Mouse (Mus musculus): ENCODE results near the gene Cbx6. TPM values are rescaled to one million over a fixed set of nuclear protein-coding genes. Genes with fewer than 3 reads are reported as not detected.
"Not testable (repeated sequence)": the region's sequence is repeated elsewhere in the genome, so short reads cannot be mapped to it uniquely, and the experiment has no call there.

Cbx6 gene
- polyA plus RNA-seq, 1 experiment from 2014 or later, result 15.7 TPM

DNA sequence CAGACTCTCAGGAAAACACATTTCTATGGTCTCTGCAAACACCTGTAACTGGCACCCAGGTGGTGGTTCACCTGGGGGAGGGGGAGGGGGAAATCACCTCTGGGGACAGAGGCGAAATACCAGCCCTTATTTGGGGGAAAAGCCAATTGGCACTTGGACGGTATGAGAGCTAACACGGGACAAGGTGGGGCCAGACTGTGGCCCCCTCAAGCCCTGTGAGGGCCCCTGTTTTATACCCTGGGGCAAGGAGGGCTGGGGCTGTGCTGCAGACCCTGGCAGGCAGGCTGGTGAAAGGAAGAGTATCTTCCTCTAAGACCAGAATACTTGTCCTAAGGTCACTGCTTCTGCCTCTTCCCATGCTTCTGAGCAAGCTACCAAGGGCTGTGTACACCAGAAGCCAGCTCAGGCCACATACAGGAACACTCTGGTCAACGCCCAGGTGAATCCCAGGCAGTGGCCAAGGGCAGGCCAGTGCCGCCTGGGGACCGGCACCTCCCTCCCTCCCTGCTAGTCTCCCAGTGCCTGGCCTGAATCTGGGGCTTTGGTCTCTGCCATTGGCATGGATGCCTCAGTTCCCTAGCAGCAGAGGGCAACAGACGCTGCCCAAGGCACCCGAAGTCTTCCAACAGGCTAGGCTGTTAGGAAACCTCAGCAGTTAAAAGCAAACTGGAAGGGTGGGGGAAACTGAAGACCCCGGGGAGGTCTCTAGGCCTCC is 8.1 kb downstream of the Cbx6 start:
- H3K9ac ChIP-seq (ENCODE audit: low read depth, low read length), result no peak overlapping the region
- no peak overlapping the region for H3K27ac ChIP-seq (ENCODE audit: low read depth, low read length)
- H3K9me3 ChIP-seq (replicated peaks; ENCODE audit: control insufficient read depth, low read length), result no peaks in the 10 kb centered on the region
- 76% methylated on average over 9 of the region's 9 CpGs for WGBS (ENCODE audit: insufficient replicate concordance)
- no peak overlapping the region for H3K4me3 ChIP-seq (ENCODE audit: low read depth, low read length)
- no peak overlapping the region for H3K4me2 ChIP-seq
- no peak for ATAC-seq (replicated peaks; ENCODE audit: insufficient number of reproducible peaks, low FRiP score, low TSS enrichment)
- H3K4me1 ChIP-seq (ENCODE audit: control insufficient read depth, insufficient read depth, low read length), result peaks cover 20% of the 10 kb centered on the region; the same call in 1 of the 2 replicates
- H3K36me3 ChIP-seq (ENCODE audit: control insufficient read depth, insufficient read depth, low read length), result peaks cover 6% of the 10 kb centered on the region; the same call in 1 of the 2 replicates
- no peaks in the 10 kb centered on the region for H3K27me3 ChIP-seq (ENCODE audit: control insufficient read depth, insufficient read depth, low read length)

DNA sequence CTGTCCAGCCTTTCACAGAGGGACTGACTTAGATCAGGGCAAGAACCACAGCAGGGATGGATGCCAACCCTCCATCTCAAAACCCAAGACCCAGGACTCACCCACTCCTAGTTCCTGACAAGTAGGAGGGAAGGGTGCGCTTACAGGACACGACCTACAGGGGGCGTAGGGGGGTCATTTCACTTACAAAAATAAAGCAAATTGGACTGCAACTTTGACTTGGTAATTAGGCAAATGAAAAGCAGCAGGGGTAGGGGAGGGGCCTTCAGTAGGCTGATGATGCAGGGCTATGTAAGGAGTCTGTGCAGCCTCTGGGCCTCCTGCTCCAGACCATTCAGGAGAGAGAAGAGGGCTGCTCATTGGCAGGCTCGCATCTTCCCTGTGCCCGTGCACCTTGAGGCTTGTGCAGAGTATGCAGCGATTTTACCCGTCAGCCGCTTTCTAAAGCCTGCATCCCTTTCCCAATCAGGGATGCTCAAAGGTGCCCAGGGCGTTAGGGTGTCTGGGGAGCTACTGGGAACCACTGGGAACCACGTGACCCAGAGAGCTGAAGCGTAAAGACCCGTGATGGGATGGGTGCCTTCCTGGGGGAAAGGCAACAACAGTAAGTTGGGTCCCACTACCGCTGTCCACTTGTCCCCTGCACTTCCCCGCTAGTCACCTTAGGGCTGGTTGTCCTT is 9.2 kb downstream of the Cbx6 start:
- Histone ChIP-seq H3K4me2 (no peak overlapping the region), H3K9me3 (replicated peaks; ENCODE audit: control insufficient read depth, low read length) (no peaks in the 10 kb centered on the region), H3K4me3 (ENCODE audit: low read depth, low read length) (no peak overlapping the region), H3K9ac (ENCODE audit: low read depth, low read length) (no peak overlapping the region), H3K36me3 (ENCODE audit: control insufficient read depth, insufficient read depth, low read length) (peaks cover 6% of the 10 kb centered on the region; the same call in 1 of the 2 replicates), H3K27me3 (ENCODE audit: control insufficient read depth, insufficient read depth, low read length) (no peaks in the 10 kb centered on the region), H3K27ac (ENCODE audit: low read depth, low read length) (no peak overlapping the region), H3K4me1 (ENCODE audit: control insufficient read depth, insufficient read depth, low read length) (peaks cover 20% of the 10 kb centered on the region; the same call in 1 of the 2 replicates)
- ATAC-seq (replicated peaks; ENCODE audit: insufficient number of reproducible peaks, low FRiP score, low TSS enrichment), result no peak
- 55% methylated on average over 14 of the region's 14 CpGs for WGBS (ENCODE audit: insufficient replicate concordance)

DNA sequence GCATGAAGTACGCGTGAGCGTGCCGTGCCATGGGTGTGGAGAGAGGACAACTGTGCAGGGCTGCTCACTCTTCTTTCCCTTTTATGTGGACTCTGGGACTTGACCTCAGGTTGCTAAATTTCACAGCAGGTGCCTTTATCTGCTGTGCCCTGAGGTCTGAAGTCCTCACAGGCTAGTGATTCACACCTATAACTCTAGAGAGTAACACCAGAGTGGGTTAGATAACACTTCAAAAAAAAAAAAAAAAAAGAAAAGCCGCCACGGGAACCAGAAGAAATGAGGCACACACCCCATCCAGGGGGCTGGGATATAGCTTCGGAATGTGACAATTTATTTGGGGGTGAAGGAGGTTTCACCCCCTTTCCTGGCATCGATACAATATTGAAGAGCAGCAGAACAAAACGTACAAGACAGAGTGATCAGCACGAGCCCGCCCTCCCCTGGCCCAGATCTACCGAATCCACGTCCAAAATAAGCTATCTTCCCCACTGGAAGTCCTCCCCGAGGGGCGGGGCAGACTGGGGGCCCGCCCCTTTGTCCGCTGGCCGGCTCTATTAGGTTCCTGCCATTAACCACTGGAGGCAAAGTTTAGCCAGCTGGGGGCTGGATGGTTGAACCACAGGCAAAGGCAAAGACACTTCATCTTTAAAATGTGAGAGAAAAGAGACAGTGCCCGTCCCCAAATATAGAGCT is 10.8 kb downstream of the Cbx6 start:
- H3K27ac ChIP-seq (ENCODE audit: low read depth, low read length), result no peak overlapping the region
- H3K27me3 ChIP-seq (ENCODE audit: control insufficient read depth, insufficient read depth, low read length), result no peaks in the 10 kb centered on the region
- no peak overlapping the region for H3K9ac ChIP-seq (ENCODE audit: low read depth, low read length)
- H3K36me3 ChIP-seq (ENCODE audit: control insufficient read depth, insufficient read depth, low read length), result peaks cover 6% of the 10 kb centered on the region; the same call in 1 of the 2 replicates
- peaks cover 16% of the 10 kb centered on the region; the same call in 1 of the 2 replicates for H3K4me1 ChIP-seq (ENCODE audit: control insufficient read depth, insufficient read depth, low read length)
- H3K4me2 ChIP-seq, result no peak overlapping the region
- no peaks in the 10 kb centered on the region for H3K9me3 ChIP-seq (replicated peaks; ENCODE audit: control insufficient read depth, low read length)
- no peak overlapping the region for H3K4me3 ChIP-seq (ENCODE audit: low read depth, low read length)
- no peak for ATAC-seq (replicated peaks; ENCODE audit: insufficient number of reproducible peaks, low FRiP score, low TSS enrichment)
- whole genome bisulfite sequencing (ENCODE audit: insufficient replicate concordance), result 62% methylated on average over 19 of the region's 19 CpGs

DNA sequence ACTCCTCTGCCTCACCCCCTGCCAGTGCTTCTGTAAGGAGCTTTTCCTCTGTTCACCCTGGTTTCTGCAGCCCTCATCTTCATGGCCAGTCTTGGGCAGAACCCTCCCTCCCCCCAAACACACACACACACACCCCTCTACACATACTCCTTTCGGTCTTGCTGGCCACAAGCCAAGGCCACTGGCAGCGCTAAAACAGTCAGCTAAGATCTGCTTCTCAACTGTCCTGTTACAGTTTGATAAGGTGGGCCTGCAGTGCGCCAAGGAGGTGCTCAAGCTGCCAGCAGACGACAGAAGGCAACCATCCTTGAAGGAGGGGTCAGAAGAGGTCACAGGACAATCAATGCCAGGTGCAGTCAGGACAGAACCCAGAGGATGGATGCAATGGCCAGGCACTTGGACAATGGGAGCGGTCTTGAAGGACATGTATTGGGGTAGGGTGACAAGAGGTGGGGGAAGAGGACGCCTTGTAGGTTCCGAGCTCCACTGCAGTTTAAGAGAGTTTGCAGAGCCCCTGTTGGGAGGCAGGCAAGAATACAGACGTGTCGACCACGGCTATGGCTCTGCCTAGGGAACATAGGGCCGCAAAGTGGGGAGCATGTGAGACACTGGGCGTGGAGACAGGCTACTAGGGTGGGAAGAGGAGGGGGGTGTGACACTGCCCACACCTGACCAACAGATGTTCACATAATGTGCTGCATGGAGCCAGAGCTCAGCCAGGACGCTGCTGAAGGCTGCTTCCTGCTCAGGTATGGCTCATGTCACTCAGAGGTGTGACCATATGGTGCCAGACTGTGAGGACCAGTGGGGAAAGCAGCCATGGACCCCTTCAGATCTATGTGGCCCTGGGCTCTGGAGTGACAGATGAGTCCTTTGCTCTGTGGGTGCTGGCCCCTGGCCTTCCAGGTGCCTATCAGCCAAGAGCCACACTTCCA is 12.0 kb downstream of the Cbx6 start:
- Histone ChIP-seq H3K36me3 (ENCODE audit: control insufficient read depth, insufficient read depth, low read length) (peaks cover 6% of the 10 kb centered on the region; the same call in 1 of the 2 replicates), H3K4me1 (ENCODE audit: control insufficient read depth, insufficient read depth, low read length) (peaks cover 14% of the 10 kb centered on the region; the same call in 1 of the 2 replicates), H3K27ac (ENCODE audit: low read depth, low read length) (no peak overlapping the region), H3K9me3 (replicated peaks; ENCODE audit: control insufficient read depth, low read length) (no peaks in the 10 kb centered on the region), H3K4me2 (no peak overlapping the region), H3K4me3 (ENCODE audit: low read depth, low read length) (no peak overlapping the region), H3K27me3 (ENCODE audit: control insufficient read depth, insufficient read depth, low read length) (no peaks in the 10 kb centered on the region), H3K9ac (ENCODE audit: low read depth, low read length) (no peak overlapping the region; the same call in 1 of the 2 replicates)
- ATAC-seq (replicated peaks; ENCODE audit: insufficient number of reproducible peaks, low FRiP score, low TSS enrichment), result no peak
- 47% methylated on average over 13 of the region's 13 CpGs for WGBS (ENCODE audit: insufficient replicate concordance)

DNA sequence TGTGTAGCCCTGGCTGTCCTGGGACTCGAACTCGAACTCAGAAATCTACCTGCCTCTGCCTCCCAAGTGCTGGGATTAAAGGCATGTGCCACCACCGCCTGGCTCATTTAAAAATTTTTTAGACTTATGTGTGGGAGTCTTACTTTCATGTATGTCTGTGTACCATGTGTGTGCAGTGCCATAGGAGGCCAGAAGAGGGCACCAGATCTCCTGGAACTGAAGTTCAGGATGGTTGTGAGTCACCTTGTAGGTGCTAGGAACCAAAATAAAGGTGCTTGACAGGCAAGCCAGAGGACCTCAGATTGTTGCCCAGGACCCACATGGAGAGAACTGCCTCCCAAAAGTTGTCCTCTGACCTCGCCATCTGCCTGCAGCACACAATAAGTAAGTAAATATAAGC is 16.2 kb downstream of the Cbx6 start:
- no peak for ATAC-seq (replicated peaks; ENCODE audit: insufficient number of reproducible peaks, low FRiP score, low TSS enrichment)
- Histone ChIP-seq H3K36me3 (ENCODE audit: control insufficient read depth, insufficient read depth, low read length) (0 out of 2 replicates have a peak, but pooled peaks cover 3% of the 10 kb centered on the region), H3K27ac (ENCODE audit: low read depth, low read length) (no peak overlapping the region), H3K27me3 (ENCODE audit: control insufficient read depth, insufficient read depth, low read length) (peaks cover 3% of the 10 kb centered on the region; the same call in 1 of the 2 replicates), H3K9me3 (replicated peaks; ENCODE audit: control insufficient read depth, low read length) (no peaks in the 10 kb centered on the region), H3K4me2 (no peak overlapping the region), H3K4me1 (ENCODE audit: control insufficient read depth, insufficient read depth, low read length) (peaks cover 6% of the 10 kb centered on the region; the same call in 1 of the 2 replicates), H3K9ac (ENCODE audit: low read depth, low read length) (no peak overlapping the region), H3K4me3 (ENCODE audit: low read depth, low read length) (no peak overlapping the region)
- 78% methylated on average over 4 of the region's 4 CpGs for WGBS (ENCODE audit: insufficient replicate concordance)

DNA sequence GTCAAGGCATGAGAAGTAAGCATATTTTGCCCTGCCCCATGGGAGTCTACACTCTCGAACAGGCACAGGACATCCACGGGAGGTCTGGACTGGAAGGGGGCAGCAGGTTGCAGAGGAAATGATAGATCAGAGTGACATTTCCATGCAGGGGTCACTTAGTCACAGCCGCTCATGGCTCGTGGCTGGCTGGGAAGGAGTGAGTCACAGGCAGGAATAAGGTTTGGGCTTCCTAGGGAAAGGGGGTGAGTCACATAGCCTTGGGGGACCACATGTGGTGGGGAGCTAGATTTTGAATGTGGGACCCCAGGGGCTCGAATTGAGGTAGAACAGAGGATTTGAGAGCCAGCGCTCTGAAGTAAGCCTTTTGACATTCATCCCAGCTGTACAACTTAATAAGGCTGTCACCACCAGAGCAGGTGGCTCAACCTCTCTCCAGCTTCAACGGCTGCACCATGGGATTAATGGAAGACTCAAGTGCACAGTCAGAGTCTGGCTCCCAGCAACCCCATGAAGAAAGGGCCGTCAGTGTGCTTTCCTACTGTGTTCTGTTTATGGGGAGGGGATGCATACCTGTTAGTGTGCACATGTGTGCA is 20.7 kb downstream of the Cbx6 start:
- no peak overlapping the region for H3K4me3 ChIP-seq (ENCODE audit: low read depth, low read length)
- no peak overlapping the region for H3K27ac ChIP-seq (ENCODE audit: low read depth, low read length)
- H3K4me2 ChIP-seq, result no peak overlapping the region
- H3K4me1 ChIP-seq (ENCODE audit: control insufficient read depth, insufficient read depth, low read length), result no peaks in the 10 kb centered on the region
- peaks cover 15% of the 10 kb centered on the region for H3K27me3 ChIP-seq (ENCODE audit: control insufficient read depth, insufficient read depth, low read length)
- H3K9me3 ChIP-seq (replicated peaks; ENCODE audit: control insufficient read depth, low read length), result no peaks in the 10 kb centered on the region
- H3K36me3 ChIP-seq (ENCODE audit: control insufficient read depth, insufficient read depth, low read length), result no peaks in the 10 kb centered on the region
- WGBS (ENCODE audit: insufficient replicate concordance), result 52% methylated on average over 8 of the region's 8 CpGs
- no peak for ATAC-seq (replicated peaks; ENCODE audit: insufficient number of reproducible peaks, low FRiP score, low TSS enrichment)
- no peak overlapping the region for H3K9ac ChIP-seq (ENCODE audit: low read depth, low read length)

DNA sequence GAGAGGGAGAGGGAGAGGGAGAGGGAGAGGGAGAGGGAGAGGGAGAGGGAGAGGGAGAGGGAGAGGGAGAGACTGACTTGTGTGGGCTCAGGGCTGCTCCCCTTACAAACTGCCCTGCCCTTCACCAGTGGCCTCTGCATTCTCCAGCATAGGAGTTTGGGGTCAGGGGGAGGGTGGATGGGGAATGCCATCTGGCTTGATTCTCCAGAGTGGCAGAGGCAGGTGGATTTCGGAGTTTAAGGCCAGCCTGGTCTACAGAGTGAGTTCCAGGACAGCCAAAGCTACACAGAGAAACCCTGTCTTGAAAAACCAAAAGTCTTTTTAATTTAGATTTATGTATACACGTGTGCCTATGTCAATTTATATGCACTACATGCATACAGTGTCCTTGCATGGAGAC is 21.6 kb downstream of the Cbx6 start:
- 65% methylated on average over 2 of the region's 2 CpGs for whole genome bisulfite sequencing (ENCODE audit: insufficient replicate concordance)
- H3K27ac ChIP-seq (ENCODE audit: low read depth, low read length); H3K9ac ChIP-seq (ENCODE audit: low read depth, low read length); H3K4me2 ChIP-seq; H3K36me3 ChIP-seq (ENCODE audit: control insufficient read depth, insufficient read depth, low read length); H3K4me1 ChIP-seq (ENCODE audit: control insufficient read depth, insufficient read depth, low read length); H3K4me3 ChIP-seq (ENCODE audit: low read depth, low read length); H3K9me3 ChIP-seq (replicated peaks; ENCODE audit: control insufficient read depth, low read length); ATAC-seq (replicated peaks; ENCODE audit: insufficient number of reproducible peaks, low FRiP score, low TSS enrichment): not testable (repeated sequence)
- H3K27me3 ChIP-seq (ENCODE audit: control insufficient read depth, insufficient read depth, low read length), result peaks cover 16% of the 10 kb centered on the region
